Mouse (Mus musculus): Measurements from ENCODE around the gene Nek6.

- TF ChIP-seq CTCF (IDR thresholded peaks at IDR 0.05; ENCODE audit: extremely low read depth, insufficient read length, insufficient replicate concordance, low read depth, low read length) = no peak
- no peak for TF ChIP-seq POLR2A (IDR thresholded peaks at IDR 0.05; ENCODE audit: low read depth, low read length)
These were observed 97.9 kb downstream of the Nek6 start for GRCm38 (mm10) chr2:38609310-38609709.
